Mouse (Mus musculus) left cerebral cortex, postnatal 25 days (tissue): ENCODE data around the gene Tnnt3. TPM values are rescaled to one million over a fixed set of nuclear protein-coding genes. Genes with fewer than 3 reads are reported as not detected.

Experiments used
- DNase-seq, 2 experiments: peaks; one replicate each; pipeline ENCODE4 v3.0.0; 2022; ENCODE audit warnings: low spot score in 2 of 2, mixed read lengths in 1 of 2
- intact Hi-C: fragments of 180-260 bp; cut with DNase I; formaldehyde crosslinking; loops from one replicate; pipeline ENCODE4 v1.15.1; 2025
- total RNA-seq, 2 experiments: library from RNA; stranded (reverse); gene quantifications; 2 replicates each; pipeline ENCODE4 v1.2.3; 2021

The Tnnt3 gene
- total RNA-seq, 2 experiments from 2014 or later: not detected

- peak; percentile 83 to 88 for DNase-seq
- intact Hi-C loops: no loop called here
These were observed 34.6 kb downstream of the Tnnt3 start for GRCm38 (mm10) chr7:142533059-142533855.

GRCm38 (mm10) chr7:142535116-142535515, 36.5 kb downstream of the Tnnt3 start:
- intact Hi-C loops: loop anchor here (5.0 kb wide), 1 partner anchor 93 kb away; the partner anchor contains the start of gene Tnni2
- DNase-seq: no peak

GRCm38 (mm10) chr7:142535832-142536231, 37.2 kb downstream of the Tnnt3 start:
- intact Hi-C loops: loop anchor here (5.0 kb wide), 1 partner anchor 94 kb away; the partner anchor contains the start of gene Tnni2
- DNase-seq: no peak

- DNase-seq: no peak
- intact Hi-C loops: loop anchor here (5.0 kb wide), 1 partner anchor 95 kb away; the partner anchor contains the start of gene Tnni2
These were observed 38.5 kb downstream of the Tnnt3 start for GRCm38 (mm10) chr7:142537181-142537580.

- DNase-seq: peak; percentile 32 to 61
- intact Hi-C loops: loop anchor here (1.0 to 5.0 kb wide), 3 partner anchors 42 to 133 kb away; partner anchors contain the start of gene Tnni2
These were observed 39.2 kb downstream of the Tnnt3 start for GRCm38 (mm10) chr7:142537879-142538278.

- intact Hi-C loops: loop anchor here (1.0 to 5.0 kb wide), 3 partner anchors 42 to 133 kb away; partner anchors contain the start of gene Tnni2
- DNase-seq: no peak
These were observed 39.7 kb downstream of the Tnnt3 start for GRCm38 (mm10) chr7:142538291-142538690.

- intact Hi-C loops: loop anchor here (1.0 to 5.0 kb wide), 3 partner anchors 42 to 132 kb away; partner anchors contain the start of gene Tnni2
- DNase-seq: no peak
These were observed 40.1 kb downstream of the Tnnt3 start for GRCm38 (mm10) chr7:142538766-142539165.

GRCm38 (mm10) chr7:142539828-142540227, 41.2 kb downstream of the Tnnt3 start:
- intact Hi-C loops: loop anchor here (2.0 to 5.0 kb wide), 2 partner anchors 98 to 131 kb away; partner anchors contain the start of gene Tnni2
- no peak for DNase-seq

GRCm38 (mm10) chr7:142542771-142543303, 44.2 kb downstream of the Tnnt3 start:
- intact Hi-C loops: no loop called here
- no peak for DNase-seq

GRCm38 (mm10) chr7:142545967-142546366, 47.3 kb downstream of the Tnnt3 start:
- no peak for DNase-seq
- intact Hi-C loops: no loop called here

- intact Hi-C loops: no loop called here
- DNase-seq: no peak
These were observed 49.2 kb downstream of the Tnnt3 start for GRCm38 (mm10) chr7:142547874-142548273.

- no peak for DNase-seq
- intact Hi-C loops: no loop called here
These were observed 50.1 kb downstream of the Tnnt3 start for GRCm38 (mm10) chr7:142548706-142549105.

- intact Hi-C loops: no loop called here
- DNase-seq: no peak
These were observed 51.5 kb downstream of the Tnnt3 start for GRCm38 (mm10) chr7:142549941-142550763.

- DNase-seq: no peak
- intact Hi-C loops: no loop called here
These were observed 52.3 kb downstream of the Tnnt3 start for GRCm38 (mm10) chr7:142550935-142551373.

GRCm38 (mm10) chr7:142551691-142552090, 53.1 kb downstream of the Tnnt3 start:
- intact Hi-C loops: no loop called here
- DNase-seq: no peak

GRCm38 (mm10) chr7:142552591-142553416, 54.2 kb downstream of the Tnnt3 start:
- no peak for DNase-seq
- intact Hi-C loops: no loop called here

GRCm38 (mm10) chr7:142553417-142554335, 55.0 kb downstream of the Tnnt3 start:
- intact Hi-C loops: no loop called here
- DNase-seq: no peak

- no peak for DNase-seq
- intact Hi-C loops: no loop called here
These were observed 56.0 kb downstream of the Tnnt3 start for GRCm38 (mm10) chr7:142554625-142555024.
